Comparison of ENCODE assay signal across 8 mouse cellular contexts in genomic region chr7:67644833-67645680, GRCm38 (mm10). TPM values are rescaled to one million over a fixed set of nuclear protein-coding genes. Genes with fewer than 3 reads are reported as not detected.
A peak's percentile ranks its signal among the peaks of the same experiment; 100 is the strongest.
DNase-seq lines count a peak whose midpoint lies in the region; ATAC-seq and TF ChIP-seq lines count a peak whose summit lies in the region.

TSS of gene Lrrc28 (minus strand) at chr7:67645268.

- TF ChIP-seq POLR2A in lung, adult 2 months (IDR thresholded peaks at IDR 0.05; ENCODE audit: borderline replicate concordance, extremely low read depth, low read depth, low read length) = peak; percentile 99

- in situ Hi-C loops in ES-E14 (cut with MboI; ENCODE audit: low sequenced_read_pairs in 2 of 2, unreplicated experiment in 2 of 2) = loop anchor here in 1 of 2 experiments (25.0 kb wide), 1 partner anchor 808 kb away; the partner anchor contains the start of gene Adamts17

- H3K27me3 ChIP-seq in forebrain, embryonic 15.5 days = no peaks in the 10 kb centered on the region

- ATAC-seq in forebrain, embryonic 15.5 days (replicated peaks) = peak; percentile 99
- ATAC-seq in neutrophil, adult 5-6 weeks (ENCODE audit: extremely low read depth, insufficient number of reproducible peaks, low FRiP score, poor library complexity, severe bottlenecking) = peak; percentile 99

- no peaks in the 10 kb centered on the region for H3K36me3 ChIP-seq in ES-E14 (ENCODE audit: control insufficient read depth, insufficient read depth, low read length, poor library complexity, severe bottlenecking)
- H3K36me3 ChIP-seq in forebrain, embryonic 15.5 days = 0 out of 2 replicates have a peak, but pooled peaks cover 2% of the 10 kb centered on the region

- peak within 1 kb of the TSS; percentile 86 to 96 for H3K4me3 ChIP-seq in ES-E14 (ENCODE audit: insufficient read depth in 1 of 2, low read depth in 1 of 2, low read length in 2 of 2, poor library complexity in 1 of 2, severe bottlenecking in 1 of 2)
- peak within 1 kb of the TSS; percentile 61 for H3K4me3 ChIP-seq in forebrain, embryonic 15.5 days
- peak within 1 kb of the TSS; percentile 88 for H3K4me3 ChIP-seq in lung, adult 2 months (replicated peaks; ENCODE audit: extremely low read depth, low read depth, low read length)

- H3K4me1 ChIP-seq in ES-E14 (ENCODE audit: control insufficient read depth in 2 of 2, insufficient read depth in 2 of 2, low read length in 2 of 2, poor library complexity in 1 of 2) = peaks cover 0 to 7% of the 10 kb centered on the region in 2 experiments; a peak in 1 of 4 replicates
- peaks cover 36% of the 10 kb centered on the region for H3K4me1 ChIP-seq in forebrain, embryonic 15.5 days
- H3K4me1 ChIP-seq in lung, adult 2 months (ENCODE audit: control insufficient read depth, insufficient read depth, low read length) = peaks cover 11% of the 10 kb centered on the region

- H3K9ac ChIP-seq in ES-E14 (ENCODE audit: insufficient read depth, low read depth, low read length, poor library complexity, severe bottlenecking) = peak within 1 kb of the TSS; percentile 94
- H3K9ac ChIP-seq in forebrain, embryonic 15.5 days (replicated peaks) = peak within 1 kb of the TSS; percentile 77

- peak; percentile 97 for DNase-seq in ES-E14 (ENCODE audit: low read depth, low spot score)
- DNase-seq in cerebellum, adult 11-12 months = peak; percentile 99
- peak; percentile 99 for DNase-seq in heart, postnatal 25 days (ENCODE audit: low spot score)
- DNase-seq in layer of hippocampus, adult 18-20 months (ENCODE audit: low spot score in 2 of 2) = peak; percentile 99 to 100
- DNase-seq in lung, adult 2 months = peak; percentile 97
- DNase-seq in thymus, adult 18-20 months = peak; percentile 98 to 99

- H3K27ac ChIP-seq in ES-E14 (ENCODE audit: insufficient read depth, low read depth, low read length, poor library complexity, severe bottlenecking) = peak within 1 kb of the TSS; percentile 41
- H3K27ac ChIP-seq in forebrain, embryonic 15.5 days (replicated peaks) = peak within 1 kb of the TSS; percentile 91

- no peaks in the 10 kb centered on the region for H3K9me3 ChIP-seq in ES-E14 (ENCODE audit: control insufficient read depth, insufficient read depth, low read depth, low read length)
- no peaks in the 10 kb centered on the region for H3K9me3 ChIP-seq in forebrain, embryonic 15.5 days

- TF ChIP-seq CTCF in lung, adult 2 months (IDR thresholded peaks at IDR 0.05; ENCODE audit: insufficient read depth, low read length) = no peak

- peak within 1 kb of the TSS; percentile 60 for H3K4me2 ChIP-seq in forebrain, embryonic 15.5 days (replicated peaks)

- intact Hi-C loops in heart, postnatal 25 days (cut with DNase I) = loop anchor here (10.0 kb wide), 1 partner anchor 950 kb away; no protein-coding TSS in a partner anchor

- 1% methylated on average over 55 of the region's 55 CpGs for WGBS in forebrain, embryonic 15.5 days
- WGBS in lung, adult 2 months = under 1% methylated on average over 55 of the region's 55 CpGs

TF ChIP-seq in ES-E14, 5 proteins besides CTCF, POLR2A, EP300 and RAD21:
- no peak for TF ChIP-seq MAFK (IDR thresholded peaks at IDR 0.05; ENCODE audit: insufficient read depth, low read depth, low read length)
- TF ChIP-seq CHD2 (IDR thresholded peaks at IDR 0.05; ENCODE audit: low read depth, low read length) = peak; percentile 92
- no peak for TF ChIP-seq ZC3H11A (IDR thresholded peaks at IDR 0.05; ENCODE audit: borderline replicate concordance, low read depth, low read length)
- TF ChIP-seq ZNF384 (IDR thresholded peaks at IDR 0.05; ENCODE audit: low read depth, low read length) = no peak
- no peak for TF ChIP-seq HCFC1 (IDR thresholded peaks at IDR 0.05; ENCODE audit: borderline replicate concordance, insufficient read depth, low read length)

RNA-seq across cellular contexts. Expression of gene Lrrc28, which starts in this region (rescaled TPM):
- 23.4 and 25.0 TPM in 2 replicates for total RNA-seq in ES-E14 (2012; rRNA removed)
- 29.2 and 31.0 TPM in 2 replicates for polyA plus RNA-seq in forebrain, embryonic 15.5 days (2015; fragmentation: Nextera tagmentation; extraction: Ambion mirVana)
- total RNA-seq in heart, postnatal 25 days (2021) = 10 to 100 TPM; 16.2 to 19.3 TPM
- 10 to 100 TPM; 37.5 to 41.0 TPM for total RNA-seq in layer of hippocampus, adult 18-20 months (2021)
- 18.9 and 25.4 TPM in 2 replicates for polyA plus RNA-seq in lung, adult 2 months (2012; rRNA removed)
- total RNA-seq in neutrophil, adult 5-6 weeks (2017) = 17.6 and 20.3 TPM in 2 replicates

Comparison
In these comparisons a context has a peak if more than half of its experiments do, and no peak if none do; other contexts are left out.
1. Peak in every context shown above with its lines: DNase-seq, ATAC-seq, H3K4me3 ChIP-seq and H3K27ac ChIP-seq.